Mouse (Mus musculus): ENCODE results near the gene Ncoa6. TPM values are rescaled to one million over a fixed set of nuclear protein-coding genes. Genes with fewer than 3 reads are reported as not detected.
A peak's percentile ranks its signal among the peaks of the same experiment; 100 is the strongest.

The Ncoa6 gene
- total RNA-seq, 2 experiments from 2014 or later: 40.1 to 41.2 TPM

- peak; percentile 56 to 76 for DNase-seq
Observed at GRCm38 (mm10) chr2:155369333-155369883, 104.3 kb downstream of the Ncoa6 start.

GRCm38 (mm10) chr2:155367635-155368284 lies 105.9 kb downstream of the Ncoa6 start:
- no peak for DNase-seq

- DNase-seq: no peak
Observed at GRCm38 (mm10) chr2:155357686-155358399, 115.9 kb downstream of the Ncoa6 start.

- peak; percentile 93 to 94 for DNase-seq
Observed at GRCm38 (mm10) chr2:155356971-155357591, 116.6 kb downstream of the Ncoa6 start, which contains the start of gene Pigu. Gene Pigu (minus strand): TSS chr2:155357430.

- DNase-seq: no peak
Observed at GRCm38 (mm10) chr2:155354402-155354801, 119.3 kb downstream of the Ncoa6 start.

GRCm38 (mm10) chr2:155346670-155347069 lies 127.0 kb downstream of the Ncoa6 start:
- peak; percentile 41 to 65 for DNase-seq

Small RNA genes within 50 kb of the gene (microRNA-seq; reads per million reads assigned to microRNA genes)
- gene Mir695: not detected

Other genes starting within 250 kb of the Ncoa6 start
- 100 to 1,000 TPM; 289 to 360 TPM for gene Dynlrb1, start 237.4 kb downstream of the Ncoa6 start, total RNA-seq (2021)
- gene Map1lc3a, start 197.6 kb downstream of the Ncoa6 start, total RNA-seq (2021): 100 to 1,000 TPM; 469 to 912 TPM
- gene Pigu, start 116.5 kb downstream of the Ncoa6 start, total RNA-seq (2021): 10 to 100 TPM; 34.4 to 40.9 TPM
- gene Trp53inp2, start 92.8 kb downstream of the Ncoa6 start, total RNA-seq (2021): 100 to 1,000 TPM; 283 to 299 TPM
- 100 to 1,000 TPM in 1 of 2 experiments, 10 to 100 TPM in 1; 80.9 to 128 TPM for gene Acss2, start 44.1 kb upstream of the Ncoa6 start, total RNA-seq (2021)
- gene Ggt7, start 44.3 kb upstream of the Ncoa6 start, total RNA-seq (2021): 1 to 10 TPM; 2.3 to 5.1 TPM
- 10 to 100 TPM; 54.2 to 74.3 TPM for gene Gss, start 118.9 kb upstream of the Ncoa6 start, total RNA-seq (2021)
- gene Myh7b, start 137.3 kb upstream of the Ncoa6 start, total RNA-seq (2021): under 1 TPM; 0.03 to 0.07 TPM
- 100 to 1,000 TPM; 130 to 146 TPM for gene Trpc4ap, start 218.5 kb upstream of the Ncoa6 start, total RNA-seq (2021)

Measured in adrenal gland, postnatal 36 days (tissue).